Mouse (Mus musculus): Measurements from ENCODE around the gene Kbtbd8.

The Kbtbd8 gene

DNA sequence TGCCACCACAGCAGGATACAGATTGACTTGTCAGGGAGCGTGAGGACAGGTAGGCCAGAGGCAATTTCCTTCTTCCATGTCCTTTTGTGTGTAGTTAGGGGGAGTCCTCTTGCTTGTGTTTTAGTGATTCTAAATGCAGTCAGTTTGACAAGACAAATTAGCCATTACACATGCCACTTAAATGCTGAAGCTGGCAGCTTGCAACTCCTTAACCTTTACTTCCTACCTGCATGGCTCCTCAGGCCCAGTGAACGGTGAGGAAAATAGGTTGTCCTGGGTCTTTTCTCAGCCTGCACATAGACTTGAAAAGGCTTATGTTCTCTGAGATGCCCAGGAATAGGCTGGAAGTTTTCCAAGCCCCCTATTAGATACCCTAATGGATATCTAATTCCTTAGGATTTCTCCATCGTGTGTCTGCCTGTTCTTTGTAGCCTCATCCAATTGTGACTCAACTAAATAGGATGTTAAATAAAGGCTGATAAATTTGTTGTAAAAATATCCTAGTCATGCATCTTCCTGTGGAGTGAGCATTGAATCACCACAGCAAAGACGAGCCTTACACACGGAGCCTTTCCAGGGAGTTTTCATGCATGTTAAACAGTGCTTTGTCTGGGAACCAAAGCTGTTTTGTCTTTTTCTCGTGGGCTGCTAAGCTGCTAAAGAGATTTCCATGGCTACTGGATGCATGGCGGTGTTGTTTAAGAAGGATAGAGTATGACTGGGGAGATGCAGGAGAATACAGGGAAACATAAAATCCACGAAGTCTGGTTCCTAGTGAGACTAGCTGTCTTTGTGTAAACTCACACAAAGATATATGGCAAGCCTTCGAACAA is 57.5 kb downstream of the Kbtbd8 start:
- DNase-seq (ENCODE audit: low spot score): no peak
